Mouse (Mus musculus): ENCODE data around the gene Cd300lf.

Gene Cd300lf

GRCm38 (mm10) chr11:115108176-115108575 is 25.6 kb downstream of the Cd300lf start:
- intact Hi-C loops (cut with DNase I): no loop called here

GRCm38 (mm10) chr11:115107403-115107916 is 26.3 kb downstream of the Cd300lf start:
- intact Hi-C loops (cut with DNase I): no loop called here

- intact Hi-C loops (cut with DNase I): no loop called here
Observed at GRCm38 (mm10) chr11:115106638-115107037, 27.2 kb downstream of the Cd300lf start.

GRCm38 (mm10) chr11:115104769-115105563 is 28.8 kb downstream of the Cd300lf start:
- intact Hi-C loops (cut with DNase I): no loop called here

- intact Hi-C loops (cut with DNase I): no loop called here
Observed at GRCm38 (mm10) chr11:115103470-115104413, 30.1 kb downstream of the Cd300lf start.

GRCm38 (mm10) chr11:115102116-115102515 is 31.7 kb downstream of the Cd300lf start:
- intact Hi-C loops (cut with DNase I): no loop called here

GRCm38 (mm10) chr11:115101615-115102051 is 32.2 kb downstream of the Cd300lf start:
- intact Hi-C loops (cut with DNase I): no loop called here

- intact Hi-C loops (cut with DNase I): no loop called here
Observed at GRCm38 (mm10) chr11:115100741-115101140, 33.1 kb downstream of the Cd300lf start.

- intact Hi-C loops (cut with DNase I): no loop called here
Observed at GRCm38 (mm10) chr11:115100032-115100621, 33.7 kb downstream of the Cd300lf start.

GRCm38 (mm10) chr11:115099241-115099840 is 34.5 kb downstream of the Cd300lf start:
- intact Hi-C loops (cut with DNase I): no loop called here

GRCm38 (mm10) chr11:115098203-115098932 is 35.4 kb downstream of the Cd300lf start:
- intact Hi-C loops (cut with DNase I): no loop called here

GRCm38 (mm10) chr11:115092140-115092539 is 41.7 kb downstream of the Cd300lf start:
- intact Hi-C loops (cut with DNase I): no loop called here

GRCm38 (mm10) chr11:115091362-115091901 is 42.4 kb downstream of the Cd300lf start, which contains the start of gene Rab37:
Rab37 (plus strand) TSS chr11:115091431.
- intact Hi-C loops (cut with DNase I): no loop called here

- intact Hi-C loops (cut with DNase I): no loop called here
Observed at GRCm38 (mm10) chr11:115089853-115090252, 43.9 kb downstream of the Cd300lf start.

GRCm38 (mm10) chr11:115086213-115086612 is 47.6 kb downstream of the Cd300lf start:
- intact Hi-C loops (cut with DNase I): no loop called here

GRCm38 (mm10) chr11:115085064-115085463 is 48.7 kb downstream of the Cd300lf start:
- intact Hi-C loops (cut with DNase I): no loop called here

- intact Hi-C loops (cut with DNase I): no loop called here
Observed at GRCm38 (mm10) chr11:115084595-115084994, 49.2 kb downstream of the Cd300lf start.

- intact Hi-C loops (cut with DNase I): loop anchor here (1.0 kb wide), 1 partner anchor 70 kb away; no protein-coding TSS in a partner anchor
Observed at GRCm38 (mm10) chr11:115083376-115084139, 50.2 kb downstream of the Cd300lf start.

- intact Hi-C loops (cut with DNase I): no loop called here
Observed at GRCm38 (mm10) chr11:115082196-115082595, 51.6 kb downstream of the Cd300lf start.
